Mouse (Mus musculus) spleen, adult 2 months (tissue): ENCODE measurements around the gene Hoxd4.

Source experiments
- CTCF ChIP-seq: fragments of 200-500 bp; IDR thresholded peaks from 2 replicates; pipeline ENCODE4 v1.5.1; 2011; ENCODE audit warnings: mild to moderate bottlenecking, inconsistent platforms; ENCODE audit not compliant: insufficient read depth, insufficient read length, insufficient replicate concordance; ENCODE audit errors: extremely low read depth
- POLR2A ChIP-seq: fragments of 200-500 bp; IDR thresholded peaks from 2 replicates; pipeline ENCODE4 v1.6.1; 2011; ENCODE audit warnings: low read depth, low read length, inconsistent platforms

- no peak for TF ChIP-seq CTCF
- TF ChIP-seq POLR2A, result no peak
Observed at GRCm38 (mm10) chr2:74670632-74671188, 41.0 kb upstream of the Hoxd4 start.
